Mouse (Mus musculus) lung, postnatal 25 days (tissue): Measurements from ENCODE around the gene Elmo1.

Source experiments
- DNase-seq: peaks from one replicate; pipeline ENCODE4 v3.0.0; 2022; ENCODE audit warnings: low spot score

The Elmo1 gene

DNA sequence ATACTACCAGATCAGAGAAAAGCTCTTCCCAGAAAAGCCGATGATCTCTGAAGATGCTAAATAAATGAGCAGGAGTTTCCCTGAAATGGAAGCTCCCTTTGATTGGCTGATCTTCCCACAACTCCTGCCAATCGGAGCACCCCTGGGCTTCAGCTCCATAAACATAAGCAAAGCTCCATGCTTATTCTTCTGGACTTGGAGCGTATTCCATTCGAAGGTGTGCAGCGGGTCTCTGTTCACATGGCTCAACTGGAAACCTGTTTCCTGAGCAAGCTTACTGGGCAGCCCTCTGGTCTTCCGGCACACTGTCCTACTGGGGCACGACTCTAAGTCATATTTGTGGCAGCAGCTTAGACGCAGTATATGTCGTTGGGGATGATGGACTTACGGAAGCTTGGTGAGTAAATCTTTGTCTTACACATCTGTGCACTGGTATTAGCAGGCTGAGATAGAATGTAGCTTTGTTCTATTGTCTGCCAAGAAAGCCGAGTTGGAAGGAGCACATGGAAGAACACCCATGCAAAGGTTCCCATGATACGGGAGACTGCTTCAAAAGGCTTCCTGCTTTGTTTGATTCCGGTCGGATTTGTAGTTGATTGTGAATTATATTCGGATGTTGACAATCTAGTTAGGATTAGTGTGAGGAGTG is 382.6 kb downstream of the Elmo1 start:
- no peak for DNase-seq

DNA sequence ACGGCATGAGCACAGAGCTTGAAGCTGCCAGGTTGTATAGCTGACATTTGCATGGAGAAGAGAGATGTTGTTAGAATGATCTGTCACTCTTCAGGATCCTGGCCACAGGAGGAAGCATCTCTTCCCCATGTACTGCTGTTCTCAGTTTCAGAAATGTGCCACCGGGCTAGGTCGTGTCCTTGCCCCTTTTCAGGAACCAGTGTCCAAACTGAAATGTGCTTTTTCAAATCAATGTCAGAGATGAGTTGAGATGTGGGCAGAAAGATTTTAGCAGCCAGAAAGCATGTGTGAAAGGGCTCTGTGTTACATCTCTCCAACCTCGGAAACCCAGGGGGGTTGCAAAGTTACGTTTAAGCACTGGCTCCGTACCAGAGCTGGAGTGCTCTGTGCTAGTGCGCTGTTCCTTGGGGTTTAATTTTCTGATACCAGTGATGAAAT is 383.3 kb downstream of the Elmo1 start:
- DNase-seq: no peak

DNA sequence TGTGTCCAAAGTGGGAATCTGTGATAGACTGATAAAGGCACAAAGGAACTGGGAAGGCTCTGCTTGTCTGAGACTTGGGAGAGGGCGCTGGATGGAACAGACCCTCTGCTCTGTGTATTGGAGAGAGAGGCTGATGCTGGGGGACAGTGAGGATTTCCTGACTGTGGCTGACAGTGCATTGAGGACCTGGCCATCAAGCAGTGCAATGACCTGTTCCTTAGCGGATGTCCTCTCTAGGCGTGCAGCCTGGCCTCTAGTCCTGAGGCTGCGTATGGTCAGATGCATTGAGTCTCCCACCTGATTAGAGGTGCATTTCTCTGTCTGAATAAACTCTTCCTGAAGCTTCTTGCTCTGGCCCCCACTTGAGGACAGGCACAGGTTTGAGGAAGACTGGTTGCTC is 384.2 kb downstream of the Elmo1 start:
- no peak for DNase-seq

DNA sequence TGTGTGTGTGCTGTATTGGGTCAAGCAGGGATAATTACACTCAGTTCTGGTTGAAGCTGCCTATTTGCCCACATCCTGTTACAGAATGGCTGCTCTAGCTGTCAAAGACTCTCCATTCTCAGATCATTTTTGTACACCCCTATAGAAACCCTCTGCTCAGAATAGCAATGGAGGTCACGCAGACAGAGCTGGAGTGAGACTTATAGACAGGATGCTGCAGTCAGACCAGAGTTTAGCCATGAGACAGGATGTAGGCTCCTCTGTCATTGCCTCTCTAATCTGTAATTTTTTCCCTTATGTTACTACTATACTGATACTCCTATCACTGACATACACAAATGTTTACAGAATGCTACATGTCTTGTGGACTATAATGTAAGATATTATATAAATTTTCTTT is 391.4 kb downstream of the Elmo1 start:
- no peak for DNase-seq

DNA sequence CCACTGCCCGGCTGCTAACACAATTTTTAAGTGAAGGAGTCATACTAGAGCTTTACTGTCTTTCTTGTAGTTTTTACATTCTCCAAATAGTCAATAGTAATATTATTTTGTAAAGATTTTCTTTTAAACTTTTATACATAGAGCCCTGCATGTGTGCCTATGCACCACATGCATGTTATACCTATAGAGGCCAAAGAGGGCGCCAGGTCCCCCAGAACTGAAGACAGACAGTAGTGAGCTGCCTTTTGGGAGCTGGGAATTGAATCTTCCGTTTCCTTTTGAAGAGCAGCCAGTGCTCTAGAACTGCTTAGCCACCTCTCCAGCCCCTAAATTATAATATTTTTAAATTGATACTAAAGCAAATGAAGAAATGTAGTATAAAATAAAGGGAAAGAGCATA is 398.7 kb downstream of the Elmo1 start:
- no peak for DNase-seq

DNA sequence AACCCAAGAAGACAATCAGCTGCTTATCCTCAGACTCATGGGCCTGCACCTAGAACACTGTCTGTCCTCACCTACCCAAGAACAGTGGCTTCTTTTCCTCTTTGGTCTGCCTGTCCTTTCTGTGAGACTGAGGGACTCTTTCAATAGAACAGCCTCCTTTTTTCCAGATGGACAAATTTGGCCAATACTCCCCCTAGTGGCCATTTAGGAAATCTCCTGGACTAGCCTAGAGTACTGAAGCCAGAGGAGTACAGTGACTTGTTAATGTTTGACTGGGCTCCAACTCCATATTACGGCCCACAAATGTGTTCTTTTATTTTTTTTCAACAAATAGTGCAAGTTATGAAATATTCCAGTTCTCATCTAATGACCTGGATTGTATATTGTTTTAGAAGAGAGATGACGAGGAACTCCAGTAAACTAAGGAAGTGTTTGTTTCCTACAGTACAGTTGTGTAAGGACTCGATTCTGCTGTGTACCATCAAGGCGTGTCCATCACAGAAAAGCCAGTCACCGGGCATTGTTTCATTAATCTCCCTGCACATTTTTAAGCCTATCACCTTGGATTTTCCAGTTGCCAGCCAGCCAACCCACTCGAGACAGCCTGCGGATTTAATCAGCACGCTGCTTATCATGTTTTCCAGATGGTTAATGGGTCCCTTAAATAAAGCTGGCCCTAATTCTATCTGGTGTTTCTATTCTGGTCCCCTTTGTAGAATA is 399.5 kb downstream of the Elmo1 start:
- DNase-seq: peak; percentile 49

- no peak for DNase-seq
Observed at GRCm38 (mm10) chr13:20490860-20491594, 400.6 kb downstream of the Elmo1 start.

DNA sequence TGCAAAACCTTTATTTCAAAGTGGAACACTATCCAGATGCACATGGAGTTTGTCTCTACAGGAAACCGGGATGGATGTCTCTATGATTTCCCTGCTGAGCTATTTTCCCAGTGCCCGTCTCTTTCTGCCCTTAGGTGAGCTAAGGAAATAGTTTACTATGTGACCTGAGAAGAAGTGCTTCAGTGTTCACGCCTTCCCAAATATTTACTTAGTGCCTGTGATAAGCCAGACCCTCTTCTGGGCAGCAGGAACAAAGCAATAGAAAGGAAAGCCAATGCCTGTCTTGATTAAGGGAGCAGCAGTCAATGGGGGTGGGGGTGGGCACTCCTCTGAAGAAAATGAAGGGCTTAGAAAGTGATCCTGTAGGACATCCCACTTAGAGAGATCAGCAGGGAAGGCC is 401.3 kb downstream of the Elmo1 start:
- no peak for DNase-seq

DNA sequence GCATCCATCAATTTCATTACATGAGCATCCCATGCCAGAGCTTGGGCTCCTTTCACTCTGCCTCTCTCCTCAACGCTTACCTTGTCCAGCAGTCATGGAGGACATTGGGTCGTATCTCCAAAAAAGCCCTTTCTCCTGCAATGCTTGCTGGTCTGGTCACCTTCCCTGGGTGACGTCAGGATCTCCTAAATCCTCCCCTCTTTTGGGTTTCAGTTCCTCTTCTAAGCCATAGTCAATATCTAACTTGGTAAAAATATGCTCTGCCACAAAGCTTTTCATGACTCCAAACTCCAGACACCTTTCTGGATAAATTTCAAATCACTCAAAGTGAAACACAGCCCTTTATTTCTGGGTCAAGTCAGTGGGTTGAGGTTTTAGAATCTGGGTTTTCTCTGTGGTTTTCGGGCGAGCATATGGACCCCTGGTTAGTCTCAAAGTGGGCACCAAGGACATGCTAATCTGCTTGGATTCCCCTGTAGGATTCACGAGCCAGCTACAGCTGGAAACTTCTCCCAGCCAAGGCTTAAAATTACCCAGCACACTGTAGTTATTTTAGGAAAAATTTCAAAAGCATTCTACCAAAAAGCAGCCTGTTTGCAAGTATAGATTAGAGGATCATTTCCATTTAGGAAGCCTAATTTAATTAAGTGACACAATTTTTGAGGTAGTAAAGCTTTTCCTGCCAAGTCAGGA is 403.8 kb downstream of the Elmo1 start:
- no peak for DNase-seq

GRCm38 (mm10) chr13:20501923-20502322 is 411.5 kb downstream of the Elmo1 start:
- no peak for DNase-seq

GRCm38 (mm10) chr13:20503371-20503770 is 413.0 kb downstream of the Elmo1 start:
- DNase-seq: no peak

DNA sequence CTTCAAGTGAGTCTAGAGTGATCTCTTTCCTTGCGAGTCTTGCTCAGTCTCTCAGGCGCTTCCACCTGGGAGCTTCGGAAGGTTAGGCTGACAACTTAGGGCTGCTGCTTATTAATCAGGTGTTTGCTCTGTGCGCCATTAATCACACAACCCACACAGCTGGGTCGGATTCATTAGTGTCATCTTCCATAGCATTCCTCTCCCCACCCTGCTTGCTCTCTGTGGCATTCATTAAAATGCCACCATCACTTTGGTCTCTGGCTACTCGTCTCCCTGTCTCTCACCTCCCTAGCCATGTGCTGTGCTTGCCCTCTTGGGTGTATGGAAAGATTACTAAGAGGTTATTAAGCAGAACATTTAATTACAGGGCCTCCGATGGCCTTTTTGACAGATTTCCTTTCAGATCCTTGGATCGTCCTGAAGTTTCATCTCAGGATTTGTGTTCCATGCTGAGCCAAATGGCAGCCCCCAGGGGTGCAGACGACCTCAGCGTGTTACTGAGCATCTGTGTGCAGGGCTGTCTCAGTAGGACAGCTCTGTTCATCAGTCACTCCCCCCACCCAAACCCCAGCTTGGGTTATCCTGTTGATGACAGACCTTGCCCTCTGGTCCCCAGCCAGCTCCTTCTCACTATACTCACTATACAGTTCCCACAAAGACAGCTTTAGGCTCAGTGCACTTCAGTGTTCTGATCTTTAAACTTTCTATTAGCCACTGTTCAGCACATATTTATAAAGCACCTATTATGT is 417.2 kb downstream of the Elmo1 start:
- no peak for DNase-seq

- DNase-seq: no peak
Observed at GRCm38 (mm10) chr13:20511026-20511425, 420.6 kb downstream of the Elmo1 start.

- no peak for DNase-seq
Observed at GRCm38 (mm10) chr13:20512317-20513240, 422.2 kb downstream of the Elmo1 start.

GRCm38 (mm10) chr13:20514721-20515120 is 424.3 kb downstream of the Elmo1 start:
- DNase-seq: peak; percentile 10

DNA sequence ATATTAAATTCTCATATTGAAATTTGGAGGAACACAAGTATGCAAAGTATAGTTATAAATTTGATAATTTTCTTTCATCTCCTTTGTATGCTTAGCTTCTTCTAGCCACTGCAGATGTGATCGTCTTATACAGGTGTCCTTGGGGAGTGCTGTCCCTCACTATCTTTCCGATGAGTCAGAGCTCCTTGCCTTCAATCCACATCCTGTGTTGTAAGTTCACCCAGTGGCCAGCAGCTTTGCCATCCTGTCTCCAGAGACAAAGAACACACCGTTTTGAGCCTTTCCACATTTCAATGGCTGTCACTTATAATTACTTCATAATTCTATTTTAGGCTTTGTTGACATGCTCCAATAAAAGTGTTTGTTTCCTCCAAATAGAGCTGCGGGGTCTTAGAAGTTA is 425.7 kb downstream of the Elmo1 start:
- DNase-seq: no peak

DNA sequence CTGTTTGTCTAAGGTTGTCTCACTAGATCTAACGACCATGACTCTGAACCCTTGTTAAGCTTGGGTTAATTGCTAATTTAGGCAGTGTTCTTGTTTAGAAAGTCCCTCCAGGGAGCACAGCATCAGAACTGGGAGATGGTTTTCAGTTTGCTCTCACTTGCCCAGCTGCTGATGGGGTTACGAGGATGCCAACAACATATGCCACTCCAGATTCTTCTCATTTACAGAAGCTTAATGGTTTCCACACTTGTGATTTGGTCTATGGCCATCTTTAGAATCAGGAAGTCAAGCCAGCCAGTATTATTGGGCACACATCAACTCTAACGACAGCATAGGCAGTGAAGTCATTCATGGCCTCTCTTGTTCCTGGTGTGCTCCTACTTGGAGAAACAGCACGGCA is 427.3 kb downstream of the Elmo1 start:
- DNase-seq: no peak

DNA sequence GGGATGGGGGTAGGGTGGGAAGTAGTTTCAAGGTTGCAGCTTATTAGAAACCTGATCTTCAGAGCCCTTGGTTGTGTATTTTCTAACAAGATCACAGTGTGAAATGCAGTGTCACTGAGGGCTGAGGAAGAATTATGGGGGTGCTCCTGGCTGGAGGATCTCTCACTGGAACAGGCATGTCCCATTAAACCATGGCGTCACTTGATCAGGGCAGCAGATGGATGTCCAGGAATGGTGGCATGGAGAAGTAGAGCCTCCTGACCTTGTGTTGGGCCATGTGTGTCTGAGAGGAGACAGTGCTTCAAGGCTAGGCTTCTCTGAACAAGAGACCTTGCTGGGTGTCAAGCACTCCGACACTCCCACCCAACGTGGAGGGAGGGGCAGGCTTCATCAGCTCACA is 431.1 kb downstream of the Elmo1 start:
- DNase-seq: no peak

- no peak for DNase-seq
Observed at GRCm38 (mm10) chr13:20523671-20524070, 433.3 kb downstream of the Elmo1 start.

DNA sequence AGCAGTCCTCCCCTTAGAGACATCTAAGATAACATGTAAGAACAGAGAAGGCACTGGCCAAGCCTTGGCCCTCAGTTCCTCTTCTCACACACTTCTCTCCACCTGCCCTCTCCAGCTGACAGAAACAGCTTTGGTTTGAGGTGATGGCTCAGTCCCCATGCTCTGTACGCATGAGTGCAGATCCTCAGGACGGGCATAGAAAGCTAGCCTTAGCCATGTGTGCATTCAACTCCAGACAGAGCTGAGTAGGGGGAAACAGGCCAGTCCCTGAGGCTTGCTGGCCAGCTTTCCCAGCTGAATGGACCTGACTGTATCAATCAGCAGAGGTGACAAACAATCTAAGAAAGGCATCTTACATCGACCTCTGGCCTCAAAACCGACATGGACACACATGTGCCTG is 435.4 kb downstream of the Elmo1 start:
- no peak for DNase-seq

- DNase-seq: no peak
Observed at GRCm38 (mm10) chr13:20537053-20537452, 446.7 kb downstream of the Elmo1 start.
